ENCODE assay signal across 8 mouse cellular contexts in the genomic region with DNA sequence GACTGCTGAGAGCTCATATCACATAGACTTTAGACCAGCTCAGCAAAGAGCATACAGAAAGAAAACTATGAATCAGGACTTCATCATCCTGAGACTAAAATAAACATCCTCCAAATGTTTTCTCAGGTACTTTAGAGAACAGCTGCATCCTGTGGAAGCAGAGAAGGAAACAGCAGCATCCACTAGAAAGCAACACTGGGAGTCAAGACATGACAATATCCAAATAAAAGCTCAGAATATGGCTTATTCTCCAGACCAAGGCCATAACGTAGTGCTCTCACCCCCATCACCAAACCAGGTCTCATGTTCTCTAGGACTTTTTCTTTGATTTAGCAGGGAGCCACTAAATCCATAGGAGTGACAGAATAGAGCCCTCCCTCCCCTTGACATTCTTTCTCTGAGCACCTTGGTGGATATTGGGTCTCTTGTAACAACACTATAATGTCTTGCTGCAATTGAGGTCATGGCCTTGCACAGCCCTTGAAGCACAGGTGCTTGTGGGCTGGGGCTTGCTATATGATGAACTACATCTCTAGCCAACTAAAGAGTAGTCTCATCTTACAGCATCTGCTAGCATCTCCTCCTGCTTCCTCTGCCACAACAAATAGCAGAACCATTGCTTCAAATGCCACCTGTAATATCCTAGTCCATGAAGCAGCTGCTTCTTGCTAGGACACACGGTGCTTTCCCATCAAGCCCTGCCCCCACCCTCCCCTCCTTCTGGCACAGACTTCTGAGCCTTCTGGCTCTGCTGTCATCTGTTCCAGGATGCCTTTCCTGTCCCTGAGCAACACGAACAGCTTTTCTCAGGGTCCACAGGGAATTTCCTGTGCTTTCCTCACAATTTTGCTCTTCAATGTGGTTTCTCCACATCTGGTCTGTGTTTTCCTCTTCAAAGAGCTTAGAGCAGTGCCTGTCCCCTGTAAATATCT.
DNase-seq lines count a peak whose midpoint lies in the region; ATAC-seq lines count a peak whose summit lies in the region.

No protein-coding gene starts in this region.

- H3K27ac ChIP-seq in forebrain, embryonic 15.5 days (replicated peaks), result peak overlapping the region; percentile 35; the same call in 1 of the 2 replicates
- H3K27ac ChIP-seq in hindbrain, embryonic 14.5 days, result peak overlapping the region; percentile 58
- H3K27ac ChIP-seq in midbrain, embryonic 15.5 days, result no peak overlapping the region

- no peaks in the 10 kb centered on the region for H3K27me3 ChIP-seq in forebrain, embryonic 15.5 days
- H3K27me3 ChIP-seq in hindbrain, embryonic 14.5 days (ENCODE audit: control insufficient read depth, insufficient read depth, low read length), result no peaks in the 10 kb centered on the region
- no peaks in the 10 kb centered on the region for H3K27me3 ChIP-seq in midbrain, embryonic 15.5 days (replicated peaks)

- H3K4me2 ChIP-seq in forebrain, embryonic 15.5 days (replicated peaks), result no peak overlapping the region
- no peak overlapping the region for H3K4me2 ChIP-seq in hindbrain, embryonic 14.5 days (replicated peaks)
- H3K4me2 ChIP-seq in midbrain, embryonic 15.5 days, result no peak overlapping the region

- H3K9ac ChIP-seq in forebrain, embryonic 15.5 days (replicated peaks), result no peak overlapping the region
- H3K9ac ChIP-seq in hindbrain, embryonic 14.5 days, result no peak overlapping the region
- no peak overlapping the region for H3K9ac ChIP-seq in midbrain, embryonic 15.5 days

- H3K4me1 ChIP-seq in forebrain, embryonic 15.5 days, result peaks cover 15% of the 10 kb centered on the region
- H3K4me1 ChIP-seq in hindbrain, embryonic 14.5 days (replicated peaks; ENCODE audit: control insufficient read depth, insufficient read depth, low read length), result 0 out of 2 replicates have a peak, but pooled peaks cover 5% of the 10 kb centered on the region
- H3K4me1 ChIP-seq in midbrain, embryonic 15.5 days, result 0 out of 2 replicates have a peak, but pooled peaks cover 3% of the 10 kb centered on the region

- ATAC-seq in forebrain, embryonic 15.5 days (replicated peaks), result peak; percentile 80
- ATAC-seq in hindbrain, embryonic 14.5 days (ENCODE audit: low FRiP score), result peak; percentile 69; the same call in 1 of the 2 replicates
- ATAC-seq in midbrain, embryonic 15.5 days (replicated peaks), result peak; percentile 77

- peak; percentile 98 for DNase-seq in heart, adult 11 months
- DNase-seq in heart, postnatal 36 days, result no peak
- DNase-seq in brain, adult 2 months (ENCODE audit: low read depth, low spot score), result peak; percentile 76
- peak; percentile 64 for DNase-seq in hindbrain, embryonic 14.5 days (ENCODE audit: low spot score)
- DNase-seq in urinary bladder, adult 2 months (ENCODE audit: low spot score), result no peak
- DNase-seq in thymus, postnatal 4 days, result no peak

- intact Hi-C loops in heart, postnatal 36 days (cut with DNase I), result loop anchor here (5.0 kb wide), 2 partner anchors 55 to 80 kb away; no protein-coding TSS in a partner anchor

- H3K9me3 ChIP-seq in forebrain, embryonic 15.5 days, result no peaks in the 10 kb centered on the region
- no peaks in the 10 kb centered on the region for H3K9me3 ChIP-seq in hindbrain, embryonic 14.5 days (ENCODE audit: control insufficient read depth, low read length)
- H3K9me3 ChIP-seq in midbrain, embryonic 15.5 days, result no peaks in the 10 kb centered on the region

- H3K36me3 ChIP-seq in forebrain, embryonic 15.5 days, result no peaks in the 10 kb centered on the region
- no peaks in the 10 kb centered on the region for H3K36me3 ChIP-seq in hindbrain, embryonic 14.5 days (replicated peaks; ENCODE audit: control insufficient read depth, insufficient read depth)
- H3K36me3 ChIP-seq in midbrain, embryonic 15.5 days (replicated peaks), result no peaks in the 10 kb centered on the region

- 34% methylated on average over 3 of the region's 3 CpGs for WGBS in forebrain, embryonic 15.5 days
- WGBS in hindbrain, embryonic 14.5 days, result 24% methylated on average over 3 of the region's 3 CpGs
- WGBS in midbrain, embryonic 15.5 days, result 28% methylated on average over 3 of the region's 3 CpGs

- H3K4me3 ChIP-seq in forebrain, embryonic 15.5 days, result no peak overlapping the region
- no peak overlapping the region for H3K4me3 ChIP-seq in hindbrain, embryonic 14.5 days (replicated peaks; ENCODE audit: low read length)
- no peak overlapping the region for H3K4me3 ChIP-seq in midbrain, embryonic 15.5 days

Comparison
In these comparisons a context has a peak if more than half of its experiments do, and no peak if none do; other contexts are left out.
1. DNase-seq: peak in heart, adult 11 months (single experiment), brain, adult 2 months (single experiment) and hindbrain, embryonic 14.5 days (single experiment); none in heart, postnatal 36 days (0 of 2), urinary bladder, adult 2 months (single experiment) and thymus, postnatal 4 days (single experiment).
2. Peak in every context shown above with its lines, with median percentiles within 50 percentile points of each other: ATAC-seq.